Mouse (Mus musculus) MEL (cell line): Measurements from ENCODE around the gene Polr1a. TPM values are rescaled to one million over a fixed set of nuclear protein-coding genes. Genes with fewer than 3 reads are reported as not detected.

ENCODE experiments used
- DNase-seq: peaks from one replicate; pipeline ENCODE4 v3.0.0; 2011; ENCODE audit warnings: low read depth, low spot score
- H3K27ac ChIP-seq: 2 replicates; pipeline ENCODE4 v1.5.1; 2012; ENCODE audit warnings: low read depth, mild to moderate bottlenecking, control low read depth, low read length, moderate library complexity; ENCODE audit not compliant: control insufficient read depth
- H3K27me3 ChIP-seq, 2 experiments: fragments of 150-350 bp in 1 of 2; sonication (generic) in 1 of 2; 2 replicates each; pipeline ENCODE4 v1.6.1; 2012; ENCODE audit warnings: low read length in 2 of 2, mild to moderate bottlenecking in 2 of 2, improper control_type of control experiment in 1 of 2, moderate library complexity in 1 of 2; ENCODE audit not compliant: insufficient read depth in 2 of 2, control insufficient read depth in 1 of 2
- H3K36me3 ChIP-seq, 2 experiments: 2 replicates each; pipeline ENCODE4 v1.6.1; 2012 to 2014; ENCODE audit warnings: low read length in 2 of 2, improper control_type of control experiment in 1 of 2, inconsistent platforms in 1 of 2, mild to moderate bottlenecking in 1 of 2; ENCODE audit not compliant: insufficient read depth in 2 of 2, control insufficient read depth in 1 of 2
- H3K4me1 ChIP-seq, 2 experiments: fragments of 150-350 bp in 1 of 2; sonication (generic) in 1 of 2; 2 replicates each; pipeline ENCODE4 v1.6.1; 2012; ENCODE audit warnings: low read length in 2 of 2, improper control_type of control experiment in 1 of 2, mild to moderate bottlenecking in 1 of 2; ENCODE audit not compliant: insufficient read depth in 2 of 2, control insufficient read depth in 1 of 2
- H3K4me3 ChIP-seq, 2 experiments: fragments of 150-350 bp in 1 of 2; sonication (generic) in 1 of 2; 2 replicates each; pipeline ENCODE4 v1.5.1; 2012; ENCODE audit warnings: low read depth in 2 of 2, low read length in 2 of 2, mild to moderate bottlenecking in 2 of 2, moderate library complexity in 2 of 2, control low read depth in 1 of 2, improper control_type of control experiment in 1 of 2; ENCODE audit not compliant: control insufficient read depth in 1 of 2, insufficient read depth in 1 of 2
- H3K79me2 ChIP-seq: 2 replicates; pipeline ENCODE4 v1.6.1; 2012; ENCODE audit warnings: mild to moderate bottlenecking, low read length, moderate library complexity; ENCODE audit not compliant: control insufficient read depth, poor library complexity, insufficient read depth
- H3K9ac ChIP-seq: 2 replicates; pipeline ENCODE4 v1.6.1; 2012; ENCODE audit warnings: low read depth, mild to moderate bottlenecking, control low read depth, low read length, moderate library complexity; ENCODE audit not compliant: control insufficient read depth, poor library complexity, severe bottlenecking
- H3K9me3 ChIP-seq: fragments of 150-350 bp; sonication (generic); replicated peaks from 2 replicates; pipeline ENCODE4 v1.6.1; 2012; ENCODE audit warnings: mild to moderate bottlenecking, low read length, improper control_type of control experiment, moderate library complexity; ENCODE audit not compliant: insufficient read depth
- BHLHE40 ChIP-seq: IDR thresholded peaks from 2 replicates; pipeline ENCODE4 v1.6.1; 2012; ENCODE audit warnings: low read depth, mild to moderate bottlenecking, inconsistent platforms, low read length, improper control_type of control experiment, borderline replicate concordance
- CHD1 ChIP-seq: IDR thresholded peaks from 2 replicates; pipeline ENCODE4 v1.6.1; 2012; ENCODE audit warnings: low read depth, mild to moderate bottlenecking, inconsistent platforms, low read length, improper control_type of control experiment
- CHD2 ChIP-seq: IDR thresholded peaks from 2 replicates; pipeline ENCODE4 v1.6.1; 2011; ENCODE audit warnings: low read length, improper control_type of control experiment
- CTCF ChIP-seq, 3 experiments: IDR thresholded peaks in 2 of 3; conservative IDR thresholded peaks in 1 of 3; 2 replicates each; pipeline ENCODE4 v1.5.1; 2011 to 2012; ENCODE audit warnings: low read length in 3 of 3, low read depth in 2 of 3, mild to moderate bottlenecking in 2 of 3, improper control_type of control experiment in 1 of 3, inconsistent platforms in 1 of 3, mixed read lengths in 1 of 3, moderate library complexity in 1 of 3; ENCODE audit not compliant: control insufficient read depth in 1 of 3, insufficient read depth in 1 of 3, poor library complexity in 1 of 3, severe bottlenecking in 1 of 3
- E2F4 ChIP-seq: IDR thresholded peaks from 2 replicates; pipeline ENCODE4 v1.6.1; 2011; ENCODE audit warnings: low read depth, low read length, improper control_type of control experiment, borderline replicate concordance
- ELF1 ChIP-seq: IDR thresholded peaks from 2 replicates; pipeline ENCODE4 v1.6.1; 2014; ENCODE audit warnings: low read depth, mild to moderate bottlenecking, inconsistent platforms, low read length, improper control_type of control experiment, moderate library complexity
- EP300 ChIP-seq, 2 experiments: IDR thresholded peaks; 2 replicates each; pipeline ENCODE4 v1.6.1; 2011; ENCODE audit warnings: improper control_type of control experiment in 2 of 2, low read length in 2 of 2, low read depth in 1 of 2, mild to moderate bottlenecking in 1 of 2
- ETS1 ChIP-seq: IDR thresholded peaks from 2 replicates; pipeline ENCODE4 v1.6.1; 2012; ENCODE audit warnings: low read depth, mild to moderate bottlenecking, inconsistent platforms, low read length, improper control_type of control experiment, moderate library complexity
- GABPA ChIP-seq: IDR thresholded peaks from 2 replicates; pipeline ENCODE4 v1.6.1; 2012; ENCODE audit warnings: low read depth, mild to moderate bottlenecking, inconsistent platforms, low read length, improper control_type of control experiment, moderate library complexity
- HCFC1 ChIP-seq: IDR thresholded peaks from 2 replicates; pipeline ENCODE4 v1.6.1; 2012; ENCODE audit warnings: low read depth, mild to moderate bottlenecking, inconsistent platforms, low read length, improper control_type of control experiment, moderate library complexity
- KAT2A ChIP-seq: conservative IDR thresholded peaks from 2 replicates; pipeline ENCODE4 v1.6.1; 2012; ENCODE audit warnings: low read depth, low read length, improper control_type of control experiment, inconsistent platforms
- MAFK ChIP-seq: IDR thresholded peaks from 2 replicates; pipeline ENCODE4 v1.6.1; 2011; ENCODE audit warnings: low read depth, mild to moderate bottlenecking, low read length, improper control_type of control experiment, borderline replicate concordance
- MAZ ChIP-seq: IDR thresholded peaks from 2 replicates; pipeline ENCODE4 v1.6.1; 2012; ENCODE audit warnings: low read depth, mild to moderate bottlenecking, inconsistent platforms, low read length, improper control_type of control experiment
- MXI1 ChIP-seq: IDR thresholded peaks from 2 replicates; pipeline ENCODE4 v1.6.1; 2011; ENCODE audit warnings: mild to moderate bottlenecking, low read depth, low read length, improper control_type of control experiment
- MYB ChIP-seq: IDR thresholded peaks from 2 replicates; pipeline ENCODE4 v1.6.1; 2011; ENCODE audit warnings: mild to moderate bottlenecking, low read depth, low read length, improper control_type of control experiment
- MYC ChIP-seq: IDR thresholded peaks from 2 replicates; pipeline ENCODE4 v1.6.1; 2011; ENCODE audit warnings: low read depth, mild to moderate bottlenecking, low read length, improper control_type of control experiment, moderate library complexity
- POLR2AphosphoS2 ChIP-seq: IDR thresholded peaks from 2 replicates; pipeline ENCODE4 v1.6.1; 2011; ENCODE audit warnings: low read length, improper control_type of control experiment
- POLR2AphosphoS5 ChIP-seq: IDR thresholded peaks from 2 replicates; pipeline ENCODE4 v1.6.1; 2012; ENCODE audit warnings: low read depth, borderline replicate concordance, mild to moderate bottlenecking, inconsistent platforms, low read length, moderate library complexity, mixed read lengths
- SIN3A ChIP-seq: IDR thresholded peaks from 2 replicates; pipeline ENCODE4 v1.6.1; 2012; ENCODE audit warnings: low read length, improper control_type of control experiment, inconsistent platforms
- SMC3 ChIP-seq: IDR thresholded peaks from 2 replicates; pipeline ENCODE4 v1.6.1; 2011; ENCODE audit warnings: low read depth, low read length, improper control_type of control experiment
- ZC3H11A ChIP-seq: IDR thresholded peaks from 2 replicates; pipeline ENCODE4 v1.6.1; 2012; ENCODE audit warnings: low read depth, mild to moderate bottlenecking, inconsistent platforms, low read length, improper control_type of control experiment
- ZKSCAN1 ChIP-seq: IDR thresholded peaks from 2 replicates; pipeline ENCODE4 v1.6.1; 2012; ENCODE audit warnings: low read depth, mild to moderate bottlenecking, inconsistent platforms, low read length, improper control_type of control experiment, moderate library complexity
- polyA plus RNA-seq, 2 experiments: library from polyadenylated mRNA; stranded (reverse) in 1 of 2; unstranded in 1 of 2; fragments of >175 nt in 1 of 2; fragments of >200 nt in 1 of 2; gene quantifications; 2 replicates each; pipeline versions ENCODE4 v1.2.1 to v1.2.4; 2012; ENCODE audit warnings: low replicate concordance in 2 of 2, low read depth in 1 of 2; ENCODE audit not compliant: insufficient read length in 2 of 2, insufficient read depth in 1 of 2, missing spikeins in 1 of 2
- total RNA-seq: library from RNA; depleted of rRNA; stranded (reverse); fragments of 300-350 nt; gene quantifications from 2 replicates; pipeline ENCODE4 v1.2.3, GENCODE M21; 2012

The Polr1a gene
- total and polyA plus RNA-seq, 3 experiments, result 68.4 to 211 (median 105) TPM

DNA sequence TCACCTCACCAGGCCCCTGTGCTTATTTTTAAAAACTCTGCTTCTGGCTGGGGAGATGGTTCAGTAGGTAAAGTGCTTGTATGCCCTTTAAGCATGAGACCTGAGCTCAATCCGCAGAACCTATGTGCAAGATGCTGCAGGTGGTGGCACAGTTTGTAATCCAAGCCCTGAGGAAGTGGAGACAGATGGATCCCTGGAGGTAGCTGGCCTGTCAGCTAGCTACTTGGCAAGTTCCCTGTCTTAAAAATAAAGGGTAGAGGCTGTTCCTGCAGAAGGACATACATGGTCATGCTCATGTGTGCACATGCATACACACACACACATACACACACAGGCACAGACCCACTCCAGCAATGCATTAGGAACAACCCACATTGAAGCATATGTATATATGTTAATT lies 88.4 kb downstream of the Polr1a start:
- H3K4me3 ChIP-seq, result no peak overlapping the region
- no peaks in the 10 kb centered on the region for H3K36me3 ChIP-seq
- no peaks in the 10 kb centered on the region for H3K9me3 ChIP-seq
- H3K27ac ChIP-seq, result no peak overlapping the region
- H3K27me3 ChIP-seq, result peaks cover 2 to 3% of the 10 kb centered on the region in 2 experiments; a peak in 3 of 4 replicates
- no peak overlapping the region for H3K9ac ChIP-seq
- no peak for DNase-seq
- H3K4me1 ChIP-seq, result no peaks in the 10 kb centered on the region
- TF ChIP-seq SMC3, result no peak
- TF ChIP-seq ZC3H11A, result no peak
- no peak for TF ChIP-seq CHD1
- TF ChIP-seq ELF1, result no peak
- TF ChIP-seq GABPA, result no peak
- TF ChIP-seq HCFC1, result no peak
- TF ChIP-seq MAZ, result no peak
- TF ChIP-seq ETS1, result no peak
- no peak for TF ChIP-seq MYB
- TF ChIP-seq MXI1, result no peak
- no peak for TF ChIP-seq BHLHE40
- TF ChIP-seq MYC, result no peak
- no peak for TF ChIP-seq EP300 (IDR thresholded peaks at IDR 0.05; ENCODE audit: low read depth in 1 of 2, low read length in 2 of 2)
- no peak for TF ChIP-seq ZKSCAN1
- no peaks in the 10 kb centered on the region for H3K79me2 ChIP-seq

DNA sequence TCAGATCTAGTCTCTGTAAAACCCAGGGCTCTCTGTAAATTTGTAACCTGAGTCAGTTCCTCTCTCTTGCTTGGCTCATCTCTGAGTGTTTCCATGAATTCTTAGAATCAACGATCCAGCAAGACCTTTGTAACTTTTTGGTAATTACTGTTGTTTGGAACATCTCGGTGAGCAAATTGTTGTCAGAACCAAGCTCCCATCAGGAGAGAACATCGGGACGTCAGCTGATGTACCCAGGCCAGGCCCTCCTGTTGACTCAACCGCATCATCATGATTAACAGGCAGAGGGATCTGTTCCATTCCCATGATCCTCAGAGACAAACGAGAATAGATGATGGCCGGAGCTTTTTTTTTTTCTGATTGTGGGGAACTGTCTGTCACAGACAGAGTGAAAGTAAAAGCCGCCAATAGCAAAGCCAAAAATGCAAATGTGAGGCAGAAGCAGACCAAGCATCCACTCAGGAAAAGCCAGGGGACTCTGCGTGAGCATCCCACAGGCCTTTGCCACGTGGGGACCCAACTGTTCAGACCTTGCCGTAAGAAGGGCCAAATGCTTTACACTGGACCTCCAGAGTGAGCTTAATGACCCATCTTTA lies 91.2 kb downstream of the Polr1a start:
- H3K36me3 ChIP-seq, result no peaks in the 10 kb centered on the region
- no peaks in the 10 kb centered on the region for H3K4me1 ChIP-seq
- H3K9ac ChIP-seq, result no peak overlapping the region
- TF ChIP-seq GABPA (no peak), CHD1 (no peak), MAFK (no peak), ELF1 (no peak), MXI1 (no peak), ZC3H11A (no peak), CTCF (IDR thresholded peaks at IDR 0.05 in 2 of 3, conservative IDR thresholded peaks at IDR 0.05 in 1 of 3; ENCODE audit: control insufficient read depth in 1 of 3, insufficient read depth in 1 of 3, low read depth in 2 of 3, low read length in 3 of 3, poor library complexity in 1 of 3, severe bottlenecking in 1 of 3) (no peak), ETS1 (no peak), HCFC1 (no peak), SMC3 (no peak), MYC (no peak), E2F4 (no peak), POLR2AphosphoS5 (no peak), SIN3A (no peak), POLR2AphosphoS2 (no peak), CHD2 (no peak), KAT2A (no peak), ZKSCAN1 (no peak), EP300 (IDR thresholded peaks at IDR 0.05; ENCODE audit: low read depth in 1 of 2, low read length in 2 of 2) (no peak)
- H3K4me3 ChIP-seq, result no peak overlapping the region
- no peaks in the 10 kb centered on the region for H3K9me3 ChIP-seq
- H3K27ac ChIP-seq, result no peak overlapping the region
- H3K79me2 ChIP-seq, result no peaks in the 10 kb centered on the region
- no peak for DNase-seq
- H3K27me3 ChIP-seq, result peaks cover 2 to 3% of the 10 kb centered on the region in 2 experiments; a peak in 3 of 4 replicates
